Mouse (Mus musculus) adrenal gland, postnatal 14 days (tissue): Measurements from ENCODE around the gene Mpped2. TPM values are rescaled to one million over a fixed set of nuclear protein-coding genes. Genes with fewer than 3 reads are reported as not detected.

Experiments used
- DNase-seq: peaks from one replicate; pipeline ENCODE4 v3.0.0; 2021; ENCODE audit warnings: mixed read lengths
- total RNA-seq: library from RNA; stranded (reverse); gene quantifications from 2 replicates; pipeline ENCODE4 v1.2.3, GENCODE M21; 2021

Gene Mpped2
- total RNA-seq, 1 experiment from 2014 or later: 28.2 TPM

GRCm38 (mm10) chr2:106797855-106798254, 104.8 kb downstream of the Mpped2 start:
- no peak for DNase-seq

GRCm38 (mm10) chr2:106798824-106799223, 105.8 kb downstream of the Mpped2 start:
- no peak for DNase-seq

- DNase-seq: no peak
Observed at GRCm38 (mm10) chr2:106815898-106816297, 122.8 kb downstream of the Mpped2 start.

GRCm38 (mm10) chr2:106821292-106821691, 128.2 kb downstream of the Mpped2 start:
- no peak for DNase-seq

- no peak for DNase-seq
Observed at GRCm38 (mm10) chr2:106821883-106822282, 128.8 kb downstream of the Mpped2 start.

- no peak for DNase-seq
Observed at GRCm38 (mm10) chr2:106822540-106822939, 129.5 kb downstream of the Mpped2 start.

- DNase-seq: no peak
Observed at GRCm38 (mm10) chr2:106825461-106825860, 132.4 kb downstream of the Mpped2 start.

- no peak for DNase-seq
Observed at GRCm38 (mm10) chr2:106826023-106826422, 133.0 kb downstream of the Mpped2 start.

GRCm38 (mm10) chr2:106826806-106827205, 133.7 kb downstream of the Mpped2 start:
- no peak for DNase-seq

GRCm38 (mm10) chr2:106828573-106829310, 135.7 kb downstream of the Mpped2 start:
- DNase-seq: no peak

GRCm38 (mm10) chr2:106829420-106829819, 136.4 kb downstream of the Mpped2 start:
- no peak for DNase-seq

GRCm38 (mm10) chr2:106832577-106832976, 139.5 kb downstream of the Mpped2 start:
- no peak for DNase-seq

- DNase-seq: no peak
Observed at GRCm38 (mm10) chr2:106833212-106833611, 140.1 kb downstream of the Mpped2 start.

GRCm38 (mm10) chr2:106835321-106835720, 142.3 kb downstream of the Mpped2 start:
- no peak for DNase-seq

GRCm38 (mm10) chr2:106837241-106837640, 144.2 kb downstream of the Mpped2 start:
- no peak for DNase-seq

- DNase-seq: no peak
Observed at GRCm38 (mm10) chr2:106844147-106844546, 151.1 kb downstream of the Mpped2 start.

GRCm38 (mm10) chr2:106844766-106845678, 152.0 kb downstream of the Mpped2 start:
- DNase-seq: no peak

- DNase-seq: no peak
Observed at GRCm38 (mm10) chr2:106846511-106846910, 153.4 kb downstream of the Mpped2 start.

- no peak for DNase-seq
Observed at GRCm38 (mm10) chr2:106849389-106849788, 156.3 kb downstream of the Mpped2 start.

- DNase-seq: no peak
Observed at GRCm38 (mm10) chr2:106851515-106851914, 158.4 kb downstream of the Mpped2 start.

- DNase-seq: no peak
Observed at GRCm38 (mm10) chr2:106854213-106854612, 161.1 kb downstream of the Mpped2 start.

GRCm38 (mm10) chr2:106854758-106855157, 161.7 kb downstream of the Mpped2 start:
- DNase-seq: no peak

- DNase-seq: no peak
Observed at GRCm38 (mm10) chr2:106855184-106855583, 162.1 kb downstream of the Mpped2 start.
